Mouse (Mus musculus): Measurements from ENCODE around the gene Zfyve26. TPM values are rescaled to one million over a fixed set of nuclear protein-coding genes. Genes with fewer than 3 reads are reported as not detected.
"Not testable (repeated sequence)": the region's sequence is repeated elsewhere in the genome, so short reads cannot be mapped to it uniquely, and the experiment has no call there.

Zfyve26 gene
- total RNA-seq, 4 experiments from 2014 or later = 33.1 to 45.2 (median 38.6) TPM

DNA sequence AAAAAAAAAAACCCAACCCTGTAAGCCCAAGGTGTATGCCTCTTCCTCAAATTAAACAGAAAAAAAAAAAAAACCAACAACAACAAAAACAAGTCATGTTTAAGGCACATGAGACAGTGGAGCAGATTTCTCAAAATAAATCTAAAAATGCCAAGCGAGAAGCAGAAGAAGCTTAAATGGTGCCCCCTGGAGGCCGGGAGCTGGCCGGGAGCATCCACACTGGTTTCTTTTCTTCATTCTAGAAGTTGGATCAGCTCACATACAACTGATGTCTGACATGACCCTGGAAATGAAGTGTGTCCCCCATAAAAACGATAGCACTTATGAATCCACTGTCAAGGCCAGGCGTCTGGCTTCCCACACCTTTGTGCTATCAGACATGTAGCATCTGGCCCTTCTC is 35.1 kb downstream of the Zfyve26 start:
- peak in 1 of 2 experiments; percentile 32 for DNase-seq (ENCODE audit: low spot score in 2 of 2)

DNA sequence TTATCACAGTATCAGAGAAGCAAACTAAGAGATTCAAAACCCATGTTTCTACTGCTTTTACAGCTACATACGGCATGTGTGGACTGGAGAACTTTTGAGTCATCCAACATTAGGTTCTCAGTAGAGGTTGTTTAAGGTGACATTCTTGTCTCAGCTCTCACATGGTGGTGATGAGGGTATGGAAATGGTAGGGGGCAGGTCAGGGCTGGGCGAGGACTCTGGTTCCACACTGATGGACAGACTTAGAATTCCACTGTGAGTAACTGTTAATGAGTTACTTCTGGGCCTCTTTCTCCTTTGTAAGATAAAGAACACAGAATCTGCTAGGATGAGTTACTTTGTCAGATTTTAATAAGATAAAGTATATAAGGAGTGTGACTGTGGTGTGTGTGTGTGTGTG is 36.0 kb downstream of the Zfyve26 start:
- no peak for DNase-seq (ENCODE audit: low spot score in 2 of 2)

DNA sequence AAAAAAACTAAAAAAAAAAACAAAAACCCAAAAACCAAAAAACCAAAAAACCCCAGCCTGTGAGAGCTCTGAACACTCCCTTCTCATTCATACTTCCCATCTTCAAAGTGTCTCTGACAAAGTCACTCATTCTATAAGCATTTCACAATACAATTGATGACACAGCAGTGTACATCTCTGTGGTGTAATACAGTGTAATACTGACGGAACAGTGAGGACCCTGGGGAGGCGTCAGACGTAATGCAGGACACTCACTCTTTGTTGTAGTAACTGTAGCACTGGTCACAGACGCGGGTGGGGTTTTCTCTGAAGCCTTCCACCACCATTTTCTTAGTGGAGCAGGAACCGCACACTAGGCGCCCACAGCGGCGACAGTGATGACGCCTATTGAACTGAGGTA is 41.1 kb downstream of the Zfyve26 start:
- no peak for DNase-seq (ENCODE audit: low spot score in 2 of 2)

- DNase-seq (ENCODE audit: low spot score in 2 of 2) = no peak
These were observed 42.6 kb downstream of the Zfyve26 start for GRCm38 (mm10) chr12:79253294-79254053.

DNA sequence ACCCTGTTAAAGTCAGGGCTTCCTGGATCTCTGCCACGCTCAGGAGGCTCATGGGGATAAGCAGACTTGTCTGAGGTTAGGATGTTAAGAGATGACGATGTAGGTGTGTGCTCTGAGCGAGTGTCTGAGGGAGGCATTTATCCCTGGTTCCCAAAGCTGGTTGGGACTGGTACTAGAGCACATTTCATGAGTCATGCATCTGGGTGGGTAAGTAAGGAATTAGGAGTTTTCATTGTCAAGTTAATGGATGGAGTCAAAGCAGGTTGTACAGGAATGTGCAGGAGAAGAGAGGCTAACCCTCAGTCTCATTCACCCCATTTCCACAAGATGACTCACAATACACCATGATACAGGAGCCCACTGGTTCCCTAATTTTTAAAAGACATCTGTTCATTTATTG is 48.0 kb downstream of the Zfyve26 start:
- no peak for DNase-seq (ENCODE audit: low spot score in 2 of 2)

DNA sequence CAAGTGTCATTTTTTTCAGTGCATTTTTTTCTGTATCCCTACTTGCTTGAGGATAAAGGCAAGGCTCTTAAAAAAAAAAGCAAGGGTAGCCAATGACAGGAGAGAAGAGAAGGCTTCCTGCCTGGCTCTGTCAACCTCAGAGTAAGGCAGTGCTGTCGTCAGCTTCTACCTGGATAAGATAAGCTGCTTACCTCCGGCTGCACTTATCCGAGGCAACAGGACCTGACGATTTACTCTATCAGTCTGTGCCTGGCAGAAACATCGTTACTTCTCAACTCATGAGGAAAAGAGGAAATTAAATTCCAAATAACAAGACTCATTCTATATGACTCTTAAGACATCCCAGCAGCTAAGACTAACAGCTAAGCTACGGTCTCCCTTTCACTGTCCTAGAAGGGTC is 53.2 kb downstream of the Zfyve26 start:
- DNase-seq (ENCODE audit: low spot score in 2 of 2) = no peak

GRCm38 (mm10) chr12:79241985-79242384 is 54.1 kb downstream of the Zfyve26 start:
- DNase-seq (ENCODE audit: low spot score in 2 of 2) = no peak

DNA sequence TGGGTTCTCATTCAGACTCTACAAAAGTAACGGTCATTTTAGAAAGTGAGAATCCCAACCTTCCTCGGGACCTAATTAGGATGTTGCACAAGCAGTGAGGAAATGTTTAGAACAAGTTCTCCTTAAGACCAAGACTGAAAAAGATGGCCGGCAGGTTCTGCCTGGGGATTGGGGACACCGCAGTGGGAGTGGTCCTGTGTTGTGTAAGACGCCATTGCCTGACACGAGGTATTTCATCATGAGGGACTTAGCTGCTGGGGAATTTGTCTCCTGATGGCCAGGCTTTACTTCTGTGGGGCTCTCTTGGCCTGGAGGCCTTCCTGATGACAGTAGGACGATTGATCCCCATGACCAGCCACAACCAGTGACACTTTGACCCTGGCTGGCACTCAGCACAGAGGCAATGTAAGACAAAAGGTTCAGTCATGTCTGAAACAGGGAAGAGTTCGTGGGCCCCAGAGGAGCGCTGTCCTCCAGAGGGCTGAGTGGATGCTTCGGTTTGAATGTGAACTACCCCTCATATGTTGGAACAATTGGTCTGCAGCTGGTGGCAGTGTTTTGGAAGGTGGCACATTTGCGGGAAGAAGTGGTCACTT is 60.5 kb downstream of the Zfyve26 start:
- DNase-seq (ENCODE audit: low spot score in 2 of 2) = peak in 1 of 2 experiments; percentile 17

- no peak for DNase-seq (ENCODE audit: low spot score in 2 of 2)
These were observed 78.6 kb downstream of the Zfyve26 start for GRCm38 (mm10) chr12:79217511-79217910.

DNA sequence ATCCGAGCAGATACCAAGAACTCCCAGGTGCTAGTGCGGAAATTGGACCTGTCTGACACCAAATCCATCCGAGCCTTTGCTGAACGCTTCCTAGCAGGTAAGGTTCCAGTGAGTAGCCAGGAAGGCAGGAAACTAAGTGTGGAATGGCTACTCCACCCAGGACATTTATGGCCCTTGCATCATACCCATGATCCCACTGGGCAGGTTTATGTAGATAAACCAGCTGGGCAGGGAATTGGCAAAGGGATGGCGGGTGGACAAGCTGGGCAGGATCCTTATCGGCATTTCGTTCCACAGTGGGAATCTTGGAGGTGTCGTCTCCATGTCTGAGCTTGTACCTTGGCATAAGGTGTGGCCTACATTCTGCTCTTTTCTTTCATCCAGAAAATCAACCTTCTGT is 84.7 kb downstream of the Zfyve26 start:
- no peak for DNase-seq (ENCODE audit: low spot score in 2 of 2)

DNA sequence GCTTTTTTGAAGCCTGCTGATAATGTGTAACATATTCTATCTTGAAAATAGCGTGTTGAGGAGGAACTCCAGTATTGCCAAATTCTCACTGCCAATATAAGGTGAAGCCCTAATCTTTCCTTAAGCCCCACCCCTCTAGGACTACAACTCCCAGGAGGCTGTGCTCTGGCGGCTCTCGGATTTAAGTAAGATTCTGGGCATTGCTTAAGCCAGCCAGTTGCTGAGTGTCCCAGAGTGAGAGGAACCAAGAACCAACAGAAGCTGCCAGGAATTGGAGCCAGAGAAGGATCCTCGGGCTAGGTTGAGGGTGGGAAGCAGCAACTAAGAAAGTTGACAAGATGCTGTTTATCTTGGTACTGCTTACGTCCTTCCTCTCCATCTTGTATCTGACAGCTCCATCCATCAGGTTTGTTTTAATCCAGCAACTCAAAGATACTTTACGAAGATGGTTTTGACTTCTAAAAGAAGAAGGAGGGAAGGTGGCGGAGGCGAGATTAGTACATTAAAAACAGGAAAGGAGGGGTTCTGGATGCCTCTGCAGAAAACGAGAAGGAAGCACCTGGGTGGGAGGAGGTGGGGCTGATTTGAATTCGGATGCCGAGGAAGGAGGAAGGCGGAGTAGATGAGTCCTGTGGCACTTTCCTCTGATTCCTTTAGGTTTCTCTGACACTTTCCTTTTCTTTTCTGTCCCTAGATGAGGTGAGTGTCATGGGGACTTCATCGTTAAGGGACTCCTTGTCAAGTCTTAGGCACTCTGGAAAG is 87.2 kb downstream of the Zfyve26 start, which contains the start of gene Rdh12:
Gene Rdh12 (plus strand): TSS at position 212 of the 762 bp plus-strand sequence.
- DNase-seq (ENCODE audit: low spot score in 2 of 2) = peak in 1 of 2 experiments; percentile 24

- no peak for DNase-seq (ENCODE audit: low spot score in 2 of 2)
These were observed 94.2 kb downstream of the Zfyve26 start for GRCm38 (mm10) chr12:79201882-79202281.

DNA sequence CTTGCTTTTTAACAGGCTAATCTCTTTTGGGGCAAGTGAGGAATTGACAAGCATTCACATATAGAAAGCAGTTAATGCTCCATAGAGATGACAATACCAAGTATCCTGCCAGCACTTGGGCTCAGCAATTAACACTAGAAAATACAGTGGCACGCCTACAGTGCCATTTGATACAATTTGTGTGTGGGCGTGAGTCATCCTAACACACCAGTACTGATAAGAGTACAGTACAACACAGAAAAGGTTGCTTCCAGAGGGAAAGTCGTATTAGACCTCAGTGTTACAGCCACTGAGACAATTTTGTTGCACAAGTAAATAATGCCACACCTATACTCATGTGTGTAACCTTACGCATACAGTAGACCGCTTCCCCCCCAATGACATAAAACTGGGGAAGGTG is 99.0 kb downstream of the Zfyve26 start:
- peak; percentile 15 to 17 for DNase-seq (ENCODE audit: low spot score in 2 of 2)

DNA sequence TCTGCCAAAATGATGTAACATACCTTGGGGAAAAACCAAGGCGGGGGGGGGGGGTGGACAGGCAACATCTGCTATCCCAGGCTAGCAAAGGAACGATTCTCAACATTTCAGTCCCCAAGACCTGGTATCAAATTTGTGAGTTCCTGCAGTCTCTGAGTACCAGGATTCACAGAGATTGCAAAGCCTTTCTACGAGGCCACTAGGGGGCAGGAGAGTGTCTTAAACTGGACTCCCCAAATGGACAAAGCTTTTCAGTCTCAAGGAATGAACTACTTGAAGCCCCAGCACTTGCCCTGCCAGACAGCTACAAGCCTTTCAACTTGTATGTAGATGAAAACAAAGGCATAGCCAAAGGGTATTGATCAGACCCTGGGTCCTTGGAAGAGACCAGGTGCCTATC is 102.7 kb downstream of the Zfyve26 start:
- DNase-seq (ENCODE audit: low spot score in 2 of 2) = peak; percentile 35 to 73

DNA sequence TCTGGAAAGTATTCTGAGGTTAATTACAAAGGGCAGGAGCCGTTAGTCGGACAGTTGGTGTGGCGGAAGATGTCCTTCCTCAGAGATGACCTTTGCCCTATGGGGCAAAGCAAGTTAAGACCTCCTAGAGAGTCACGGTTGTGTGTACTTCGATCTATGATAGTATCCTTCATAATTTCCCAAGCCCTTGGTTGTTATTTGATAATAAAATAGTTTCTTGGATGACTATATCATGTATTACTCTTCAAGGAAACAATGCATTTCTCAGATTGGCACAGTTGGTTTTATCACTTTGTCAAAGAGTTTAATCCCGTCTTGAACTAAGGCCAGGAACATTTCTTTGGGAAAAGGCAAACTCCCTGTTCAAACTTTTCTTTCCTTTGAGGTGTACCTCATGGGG is 103.9 kb downstream of the Zfyve26 start, which contains the start of gene Rdh11:
Gene Rdh11 (minus strand): TSS at position 101 of the 400 bp plus-strand sequence.
- DNase-seq (ENCODE audit: low spot score in 2 of 2) = no peak

DNA sequence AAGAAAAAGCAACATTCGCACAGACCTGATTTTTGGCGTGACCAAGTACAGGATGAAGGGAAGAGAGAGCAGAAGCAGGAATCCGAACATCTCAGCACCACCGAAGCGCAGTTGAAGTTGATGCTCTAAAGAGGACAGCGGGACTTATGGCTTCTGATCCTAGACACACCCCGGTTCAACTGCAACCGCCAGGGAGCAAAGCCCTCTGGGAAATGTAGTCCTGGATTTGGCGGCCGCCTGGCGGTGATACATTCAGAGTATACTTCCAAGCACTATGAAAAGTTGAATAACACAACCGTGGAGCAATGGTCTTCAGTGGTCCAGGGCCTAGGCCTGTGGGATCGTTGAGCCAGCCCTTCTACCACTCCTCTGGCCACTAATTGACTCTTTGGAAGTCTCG is 104.4 kb downstream of the Zfyve26 start:
- peak; percentile 49 to 74 for DNase-seq (ENCODE audit: low spot score in 2 of 2)

DNA sequence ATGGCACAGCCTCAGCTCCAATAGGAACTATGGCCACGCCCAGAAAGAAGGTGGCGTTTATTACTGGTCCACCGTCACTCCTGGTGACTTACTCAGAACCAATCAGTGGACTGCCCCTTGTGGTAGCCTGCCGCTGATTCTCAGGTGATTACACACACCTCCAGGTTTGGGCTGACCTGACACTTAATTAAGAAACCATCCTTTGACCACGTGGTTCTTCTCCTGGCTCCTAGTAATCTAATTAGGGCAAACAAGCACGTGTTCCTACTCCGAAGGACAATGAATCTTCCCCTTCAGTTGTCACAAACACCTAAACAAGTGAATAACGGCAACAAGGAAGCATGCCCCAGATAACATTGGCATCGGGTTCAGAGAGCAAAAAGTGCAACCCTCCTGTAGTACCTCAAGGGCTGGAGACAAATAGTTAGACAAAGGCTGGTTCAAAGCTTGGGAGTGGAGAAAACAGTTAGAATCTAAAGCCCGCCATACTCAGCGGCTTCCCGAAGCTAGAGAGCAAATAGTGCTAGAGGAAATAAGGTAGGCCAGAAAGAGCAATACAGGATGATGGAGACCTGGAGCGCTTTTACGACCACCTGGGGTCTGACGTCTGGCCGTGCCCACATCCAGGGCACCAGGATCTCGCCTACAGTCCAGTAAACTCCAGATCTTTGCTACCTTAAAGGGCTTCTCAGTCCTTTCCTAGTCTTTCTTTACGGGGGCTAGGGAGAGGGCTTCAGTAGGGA is 105.0 kb downstream of the Zfyve26 start:
- peak; percentile 48 to 60 for DNase-seq (ENCODE audit: low spot score in 2 of 2)

DNA sequence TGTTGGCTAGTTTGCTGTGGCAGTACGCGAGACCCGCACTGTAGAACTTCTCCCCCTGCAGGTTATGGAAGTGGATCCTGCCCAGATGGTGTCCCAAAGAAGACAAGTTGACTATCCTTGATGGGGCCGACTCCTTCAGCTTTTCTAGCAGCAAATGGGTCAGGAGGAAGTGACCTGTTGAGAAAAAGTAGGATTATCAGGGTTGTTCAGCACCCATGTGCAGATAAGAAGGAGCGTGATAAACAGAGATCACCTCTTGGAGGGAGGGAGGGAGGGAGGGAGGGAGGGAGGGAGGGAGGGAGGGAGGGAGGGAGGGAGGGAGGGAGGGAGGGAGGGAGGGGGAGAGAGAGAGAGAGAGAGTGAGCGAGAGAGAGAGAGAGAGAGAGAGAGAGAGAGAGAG is 110.9 kb downstream of the Zfyve26 start:
- DNase-seq (ENCODE audit: low spot score in 2 of 2) = not testable (repeated sequence)
